Mouse (Mus musculus): ENCODE results near the gene Tmem45b.

Gene Tmem45b

GRCm38 (mm10) chr9:31400441-31400840 is 63.8 kb downstream of the Tmem45b start:
- peak; percentile 30 to 73 for DNase-seq

- DNase-seq, result no peak
Observed at GRCm38 (mm10) chr9:31387206-31387605, 77.1 kb downstream of the Tmem45b start.

GRCm38 (mm10) chr9:31386368-31387180 is 77.7 kb downstream of the Tmem45b start:
- DNase-seq, result no peak

- DNase-seq, result peak; percentile 92 to 97
Observed at GRCm38 (mm10) chr9:31385947-31386354, 78.3 kb downstream of the Tmem45b start, which contains the start of gene Nfrkb. Gene Nfrkb (plus strand): TSS chr9:31386192.

GRCm38 (mm10) chr9:31385500-31385869 is 78.8 kb downstream of the Tmem45b start:
- no peak for DNase-seq

GRCm38 (mm10) chr9:31384786-31385499 is 79.3 kb downstream of the Tmem45b start:
- DNase-seq, result no peak

GRCm38 (mm10) chr9:31376661-31377060 is 87.6 kb downstream of the Tmem45b start:
- no peak for DNase-seq

All from spleen, adult 18-20 months (tissue).